In genomic region chr12:95394991-95395530, GRCm38 (mm10) we compare ENCODE assay signal across 16 mouse cellular contexts.
"Had no signal": no experiment of that assay in that cellular context is flagged by ENCODE, and none has a peak within 500 bp of the region (broad histone marks: within the 10 kb centered on the region; RNA-seq: fewer than 3 reads in every experiment).

No protein-coding gene starts in this region.

- H3K9ac ChIP-seq: limb, embryonic 12.5 days; liver, embryonic 13.5 days; liver, postnatal 0 days; lung, embryonic 15.5 days; midbrain, embryonic 12.5 days; neural tube, embryonic 15.5 days had no signal

- H3K4me3 ChIP-seq: left cerebral cortex, adult 2 months; limb, embryonic 12.5 days; liver, embryonic 13.5 days; lung, embryonic 15.5 days; megakaryocyte, embryonic 14.5 days; midbrain, embryonic 12.5 days; myocyte; neural tube, embryonic 15.5 days had no signal

- H3K27me3 ChIP-seq: limb, embryonic 12.5 days; liver, embryonic 13.5 days; lung, embryonic 15.5 days; megakaryocyte, embryonic 14.5 days; midbrain, embryonic 12.5 days; neural tube, embryonic 15.5 days had no signal

- H3K27ac ChIP-seq: left cerebral cortex, adult 2 months; limb, embryonic 12.5 days; liver, embryonic 13.5 days; lung, embryonic 15.5 days; macrophage; midbrain, embryonic 12.5 days; neural tube, embryonic 15.5 days had no signal

- H3K9me3 ChIP-seq: limb, embryonic 12.5 days; liver, embryonic 13.5 days; lung, embryonic 15.5 days; megakaryocyte, embryonic 14.5 days; midbrain, embryonic 12.5 days; neural tube, embryonic 15.5 days had no signal

- H3K4me1 ChIP-seq: limb, embryonic 12.5 days; liver, embryonic 13.5 days; lung, embryonic 15.5 days; megakaryocyte, embryonic 14.5 days; neural tube, embryonic 15.5 days had no signal

- H3K36me3 ChIP-seq: limb, embryonic 12.5 days; liver, embryonic 13.5 days; lung, embryonic 15.5 days; midbrain, embryonic 12.5 days; neural tube, embryonic 15.5 days had no signal

- DNase-seq: kidney, adult 8-10 months; kidney, postnatal 25 days; liver; liver, embryonic 13.5 days; liver, postnatal 0 days; lung, postnatal 14 days; right cerebral cortex, postnatal 14 days; thymus, postnatal 36 days had no signal

- ATAC-seq: liver, postnatal 0 days had no signal

- H3K4me2 ChIP-seq: limb, embryonic 12.5 days; liver, embryonic 13.5 days; lung, embryonic 15.5 days; midbrain, embryonic 12.5 days; neural tube, embryonic 15.5 days had no signal
